Mouse (Mus musculus): ENCODE measurements around the gene Plcl1.

Gene Plcl1

DNA sequence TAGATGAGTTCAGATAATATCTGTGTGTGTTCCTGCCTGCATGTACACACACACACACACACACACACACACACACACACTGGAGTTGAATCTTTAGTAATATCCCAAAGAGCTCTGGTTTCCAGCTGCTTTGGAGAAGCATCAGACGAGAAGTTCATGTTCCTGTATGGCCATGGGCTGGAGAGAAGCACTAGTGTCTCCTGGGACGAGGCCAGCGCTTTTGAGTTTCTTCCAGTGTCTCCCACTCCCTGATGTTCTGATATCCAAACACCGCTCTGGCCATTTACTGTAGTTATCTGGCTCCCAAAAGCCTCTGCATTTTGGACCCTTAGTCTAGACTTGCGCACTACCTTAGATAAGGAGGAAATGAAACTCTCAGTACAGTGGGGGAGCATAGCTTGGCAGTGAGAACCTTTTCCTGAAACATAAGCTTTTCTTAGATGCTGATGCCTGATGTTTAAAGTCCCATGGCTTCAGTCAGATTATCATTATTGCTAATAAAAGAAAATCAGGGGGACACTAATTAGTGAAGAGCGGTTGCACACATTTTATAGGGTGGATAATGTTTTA, 207.1 kb downstream of the Plcl1 start:
- DNase-seq (ENCODE audit: low spot score) = no peak

DNA sequence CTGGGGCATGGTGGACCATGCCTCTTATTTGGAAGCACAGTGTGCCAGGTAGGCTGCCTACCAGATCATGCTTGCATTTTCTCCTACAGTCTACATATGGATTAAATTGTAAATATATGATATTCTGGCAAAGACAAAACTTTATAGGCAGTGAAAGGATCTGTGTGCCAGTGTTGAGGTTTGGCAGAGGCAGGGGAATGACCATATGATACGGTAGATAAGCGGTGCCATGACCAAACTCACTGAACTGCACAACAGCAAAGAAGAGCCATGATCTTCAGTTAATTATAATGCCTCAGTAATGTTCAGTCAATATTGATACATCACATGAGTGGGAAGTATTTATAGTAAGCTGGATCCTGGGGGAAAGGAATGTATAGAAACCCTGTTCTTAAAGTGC, 212.1 kb downstream of the Plcl1 start:
- no peak for DNase-seq (ENCODE audit: low spot score)

GRCm38 (mm10) chr1:55618617-55619286, 213.0 kb downstream of the Plcl1 start:
- DNase-seq (ENCODE audit: low spot score) = no peak

DNA sequence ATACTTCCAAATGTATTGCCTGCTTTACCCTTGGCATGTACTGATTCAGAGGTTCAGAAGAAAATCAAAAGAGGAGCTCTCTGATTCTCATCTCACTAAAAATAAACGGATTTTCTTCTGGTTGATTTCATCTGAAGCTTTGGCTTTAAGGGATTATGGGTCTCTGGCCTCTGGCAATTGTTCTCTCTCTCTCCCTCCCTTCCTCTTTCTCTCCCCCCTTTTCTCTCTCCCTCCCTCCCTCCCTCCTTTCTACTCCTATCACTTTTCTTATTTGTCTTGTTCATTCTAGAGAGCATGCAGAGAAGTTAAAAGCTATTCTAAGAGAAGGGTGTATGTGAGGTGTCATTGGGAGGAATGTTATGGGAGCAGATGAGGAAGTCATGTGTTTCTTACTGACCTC, 225.8 kb downstream of the Plcl1 start:
- no peak for DNase-seq (ENCODE audit: low spot score)

- DNase-seq (ENCODE audit: low spot score) = no peak
These were observed 226.3 kb downstream of the Plcl1 start for GRCm38 (mm10) chr1:55632024-55632423.

DNA sequence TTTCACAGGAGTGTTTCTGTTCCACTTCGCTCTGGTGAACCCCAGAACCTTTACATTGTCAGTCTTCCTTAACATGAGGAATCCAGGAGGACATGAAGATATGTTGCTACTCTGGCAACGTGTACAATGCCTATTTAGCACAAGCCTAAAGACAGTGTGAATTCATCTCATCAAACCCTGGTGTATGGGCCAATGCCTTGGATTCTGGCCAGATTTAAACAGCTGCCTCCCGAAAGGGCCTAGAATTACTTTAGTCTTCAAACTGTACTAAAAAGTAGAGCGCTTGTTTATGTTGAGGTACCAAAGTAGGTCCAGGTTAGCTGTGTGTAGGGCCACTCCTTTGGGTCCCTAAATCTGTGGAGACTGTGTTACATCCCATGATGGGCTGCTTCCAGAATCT, 227.6 kb downstream of the Plcl1 start:
- DNase-seq (ENCODE audit: low spot score) = no peak

- DNase-seq (ENCODE audit: low spot score) = no peak
These were observed 253.9 kb downstream of the Plcl1 start for GRCm38 (mm10) chr1:55659518-55660210.

- DNase-seq (ENCODE audit: low spot score) = no peak
These were observed 255.7 kb downstream of the Plcl1 start for GRCm38 (mm10) chr1:55661381-55661780.

DNA sequence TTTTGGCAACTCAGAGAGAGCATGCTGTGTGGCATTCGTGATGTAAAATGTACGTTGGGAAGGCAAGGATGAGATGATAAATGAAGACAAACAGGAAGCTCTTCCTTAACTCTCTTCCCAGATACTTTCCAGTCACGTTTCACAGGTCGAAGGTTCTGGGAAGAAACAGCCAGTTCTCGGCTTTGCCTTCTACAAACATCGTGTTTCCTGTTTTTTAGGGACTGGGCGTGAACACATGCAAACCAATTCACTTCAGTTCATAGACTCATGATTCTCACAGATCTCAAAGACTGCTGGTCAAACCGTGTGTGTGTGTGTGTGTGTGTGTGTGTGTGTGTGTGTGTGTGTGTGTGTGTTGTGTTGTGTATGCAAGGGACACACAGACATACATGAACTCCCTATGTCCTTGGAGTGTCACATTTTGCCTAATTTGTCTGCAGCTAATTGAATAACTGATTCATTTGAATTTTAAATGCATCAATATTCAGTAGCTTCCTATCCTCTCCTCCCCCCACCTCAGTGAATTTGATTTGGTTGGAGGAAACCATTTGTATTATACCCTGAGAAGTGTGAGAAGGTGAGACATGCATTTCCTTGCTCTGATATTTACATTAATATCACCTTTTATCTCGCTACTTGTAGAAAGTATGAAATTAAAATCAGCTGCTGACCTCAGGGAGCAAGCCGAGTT, 259.6 kb downstream of the Plcl1 start:
- no peak for DNase-seq (ENCODE audit: low spot score)

DNA sequence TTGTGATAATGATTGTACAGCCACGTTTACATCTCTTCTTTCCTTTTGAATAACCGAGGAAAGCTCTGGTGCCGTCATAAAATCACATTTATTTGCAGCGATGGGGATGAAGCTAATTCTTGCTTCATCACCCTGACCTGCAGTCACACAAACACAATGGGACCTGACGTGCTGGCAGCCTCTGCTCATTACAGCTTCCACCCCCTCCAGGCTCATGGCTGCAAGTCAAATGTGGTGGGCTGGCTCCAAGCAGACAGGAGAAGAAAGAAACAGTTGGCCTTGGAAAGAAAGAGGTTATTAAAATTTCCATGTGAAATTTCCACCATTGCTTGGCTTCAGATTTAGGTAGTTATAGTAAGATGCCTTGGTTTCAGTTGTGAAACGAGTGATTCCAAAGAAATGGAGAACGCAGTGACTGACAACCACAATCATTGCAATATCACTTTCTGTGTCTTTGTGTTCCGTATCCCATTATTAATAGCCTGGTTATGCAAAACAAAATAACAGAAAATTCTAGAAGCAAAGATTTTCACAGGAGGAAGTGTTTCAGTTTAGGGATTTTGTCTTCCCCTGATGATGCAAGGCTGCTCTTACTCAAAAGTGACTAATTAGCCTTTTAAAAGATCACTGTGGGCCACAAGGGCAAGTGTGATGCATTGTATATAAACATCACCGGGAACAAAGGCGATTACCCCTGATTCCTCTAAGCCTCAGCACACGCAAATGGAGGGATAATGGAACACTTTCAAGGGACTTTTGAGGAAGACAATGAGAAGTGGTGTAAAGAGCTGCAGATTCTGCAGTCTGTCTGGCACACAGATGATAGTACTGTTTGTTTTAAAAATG, 260.3 kb downstream of the Plcl1 start:
- DNase-seq (ENCODE audit: low spot score) = no peak

- DNase-seq (ENCODE audit: low spot score) = no peak
These were observed 261.1 kb downstream of the Plcl1 start for GRCm38 (mm10) chr1:55666798-55667197.

DNA sequence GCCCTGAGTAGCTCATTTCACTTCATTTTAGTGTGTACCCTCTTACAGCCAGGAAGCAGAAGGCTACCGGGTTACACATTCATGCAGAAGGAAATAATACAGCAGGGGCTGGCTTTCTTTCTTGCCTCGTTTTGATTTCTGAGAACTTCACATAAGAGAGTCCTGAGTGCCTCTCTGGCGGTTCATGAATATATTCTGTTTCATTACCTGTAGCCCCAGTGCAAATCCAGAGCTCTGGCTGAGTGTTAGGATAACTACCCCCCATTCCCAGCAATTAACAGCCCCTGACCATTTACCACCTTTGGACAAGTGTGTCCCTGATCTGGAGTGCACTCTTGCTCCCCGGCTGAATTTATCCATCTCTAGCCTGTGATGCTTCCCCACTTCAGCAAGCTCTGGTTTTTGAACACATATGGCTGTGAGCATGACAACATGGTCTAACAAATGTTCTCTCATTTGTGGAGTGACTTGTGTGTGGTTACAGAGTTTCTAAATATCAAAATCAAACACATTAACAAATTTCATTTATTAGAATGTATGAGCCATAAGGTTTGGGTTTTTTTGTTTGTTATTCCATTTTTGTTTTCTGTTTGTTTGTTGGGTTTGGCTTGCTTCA, 263.0 kb downstream of the Plcl1 start:
- DNase-seq (ENCODE audit: low spot score) = no peak

GRCm38 (mm10) chr1:55682676-55683075, 277.0 kb downstream of the Plcl1 start:
- DNase-seq (ENCODE audit: low spot score) = no peak

- no peak for DNase-seq (ENCODE audit: low spot score)
These were observed 280.5 kb downstream of the Plcl1 start for GRCm38 (mm10) chr1:55686261-55686660.

DNA sequence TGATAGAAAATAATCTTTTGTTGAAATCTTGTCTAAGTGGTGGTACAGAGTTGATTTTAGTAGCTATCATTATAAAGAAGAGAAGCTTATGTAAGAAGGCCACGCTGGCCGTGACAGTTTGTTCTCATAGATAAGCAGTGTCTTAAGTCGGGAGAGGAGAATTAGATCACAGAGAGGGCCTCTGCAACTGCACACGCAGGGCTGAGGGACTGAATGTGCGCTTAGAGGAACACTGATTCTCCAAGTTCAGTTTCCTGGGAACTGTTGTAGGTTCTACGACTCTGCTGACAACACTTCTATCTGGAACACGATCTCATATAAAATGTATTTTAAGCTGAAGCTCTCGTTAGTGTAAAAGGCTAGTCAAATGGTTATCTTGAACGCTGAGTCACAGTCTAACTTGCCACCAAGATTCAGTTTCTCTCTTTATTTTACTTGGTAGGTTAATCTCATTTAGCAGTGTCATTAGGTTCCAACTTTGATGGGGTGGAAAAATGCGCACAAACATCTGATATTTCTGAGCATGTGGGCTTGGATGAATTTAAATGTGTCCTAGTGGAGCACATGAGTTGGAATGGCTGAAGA, 288.0 kb downstream of the Plcl1 start:
- DNase-seq (ENCODE audit: low spot score) = no peak

- no peak for DNase-seq (ENCODE audit: low spot score)
These were observed 290.5 kb downstream of the Plcl1 start for GRCm38 (mm10) chr1:55696206-55696605.

DNA sequence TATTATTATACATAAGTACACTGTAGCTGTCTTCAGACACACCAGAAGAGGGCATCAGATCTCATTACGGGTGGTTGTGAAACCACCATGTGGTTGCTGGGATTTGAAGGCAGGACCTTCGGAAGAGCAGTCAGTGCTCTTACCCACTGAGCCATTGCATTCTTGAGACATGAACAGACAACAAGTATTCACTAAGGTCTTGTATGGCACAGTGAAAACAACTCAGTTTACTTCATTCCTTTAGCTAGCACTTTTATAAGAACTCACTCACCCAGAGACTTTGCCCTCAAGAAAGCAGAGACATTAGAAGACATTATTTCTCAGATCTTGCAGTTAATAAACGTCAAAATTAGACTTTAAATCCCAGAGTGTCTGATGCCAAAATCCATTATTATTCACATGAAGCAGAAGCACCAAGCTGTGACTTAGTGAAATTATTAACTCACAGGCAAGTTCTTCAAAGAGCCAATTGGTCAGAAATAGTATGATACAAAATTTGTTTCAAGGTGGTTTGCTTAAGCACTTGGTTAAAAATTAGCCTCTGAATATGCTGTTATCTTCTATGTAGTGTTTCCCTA, 293.8 kb downstream of the Plcl1 start:
- no peak for DNase-seq (ENCODE audit: low spot score)

GRCm38 (mm10) chr1:55700016-55700415, 294.3 kb downstream of the Plcl1 start:
- no peak for DNase-seq (ENCODE audit: low spot score)

- DNase-seq (ENCODE audit: low spot score) = no peak
These were observed 295.0 kb downstream of the Plcl1 start for GRCm38 (mm10) chr1:55700726-55701125.

GRCm38 (mm10) chr1:55701601-55702000, 295.9 kb downstream of the Plcl1 start:
- no peak for DNase-seq (ENCODE audit: low spot score)

GRCm38 (mm10) chr1:55702106-55702505, 296.4 kb downstream of the Plcl1 start:
- DNase-seq (ENCODE audit: low spot score) = no peak
